Mouse (Mus musculus): Measurements from ENCODE around the gene Tmem139.

- TF ChIP-seq POLR2A (IDR thresholded peaks at IDR 0.05; ENCODE audit: low read depth, low read length) (no peak), CTCF (conservative IDR thresholded peaks at IDR 0.05; ENCODE audit: insufficient read depth, insufficient read length, low read depth, low read length) (no peak)
Observed at GRCm38 (mm10) chr6:42295549-42296094, 33.9 kb downstream of the Tmem139 start.
